Mouse (Mus musculus) liver, embryonic 14.5 days (tissue): ENCODE results near the gene Atg2a.

ENCODE experiments used
- CTCF ChIP-seq: IDR thresholded peaks from 2 replicates; pipeline ENCODE4 v1.5.1; 2016; ENCODE audit warnings: antibody characterized with exemption, low read depth, control low read depth
- EP300 ChIP-seq: IDR thresholded peaks from 2 replicates; pipeline ENCODE4 v1.6.1; 2016; ENCODE audit warnings: antibody characterized with exemption, low read depth

DNA sequence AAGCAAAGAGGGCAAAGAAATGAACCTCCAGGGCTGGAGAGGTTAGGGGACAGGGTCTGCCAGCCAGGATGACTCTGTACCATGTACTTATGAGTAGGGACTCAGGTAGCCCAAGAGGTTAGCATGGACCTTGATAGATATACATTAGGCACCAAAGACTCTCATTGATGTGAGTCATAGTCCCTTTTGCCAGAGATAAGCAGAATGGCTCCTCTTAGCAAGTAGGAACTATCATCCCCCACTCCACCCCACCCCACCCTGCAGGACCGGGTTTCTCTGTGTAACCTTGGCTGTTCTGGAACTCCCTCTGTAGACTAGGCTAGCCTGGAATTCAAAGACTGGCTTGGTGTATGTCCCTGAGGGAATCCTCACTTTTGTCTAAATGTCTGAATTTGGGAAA is 1.3 kb upstream of the Atg2a start:
- no peak for TF ChIP-seq CTCF
- TF ChIP-seq EP300: no peak
